Comparison of ENCODE assay signal across 16 mouse cellular contexts in genomic region chr9:52186296-52186941, GRCm38 (mm10).
"Had no signal": no experiment of that assay in that cellular context is flagged by ENCODE, and none has a peak within 500 bp of the region (broad histone marks: within the 10 kb centered on the region; RNA-seq: fewer than 3 reads in every experiment).

No protein-coding gene starts in this region.

- H3K4me2 ChIP-seq: limb, embryonic 13.5 days; liver, embryonic 11.5 days; liver, embryonic 15.5 days; lung, embryonic 14.5 days; neural tube, embryonic 12.5 days had no signal

- H3K36me3 ChIP-seq: limb, embryonic 13.5 days; liver, embryonic 15.5 days; midbrain, embryonic 10.5 days; neural tube, embryonic 12.5 days had no signal

- H3K4me1 ChIP-seq: liver, embryonic 15.5 days had no signal

- DNase-seq: kidney, adult 18-20 months; left cerebral cortex, postnatal 4 days; lung, embryonic 14.5 days; lung, postnatal 10 days; lung, postnatal 4 days; midbrain, embryonic 14.5 days; retina, postnatal 1 day; right cerebral cortex, postnatal 4 days; spleen, adult 18-20 months; thymus, adult 18-20 months; thymus, postnatal 14 days had no signal

- H3K4me3 ChIP-seq: limb, embryonic 13.5 days; liver, embryonic 15.5 days; midbrain, embryonic 10.5 days; neural tube, embryonic 12.5 days had no signal

- H3K9ac ChIP-seq: limb, embryonic 13.5 days; liver, embryonic 15.5 days; lung, embryonic 14.5 days; neural tube, embryonic 12.5 days had no signal

- H3K9me3 ChIP-seq: limb, embryonic 13.5 days; liver, embryonic 15.5 days; neural tube, embryonic 12.5 days had no signal

- H3K27me3 ChIP-seq: limb, embryonic 13.5 days; liver, embryonic 15.5 days; neural tube, embryonic 12.5 days had no signal

- H3K27ac ChIP-seq: limb, embryonic 13.5 days; liver, embryonic 15.5 days; midbrain, embryonic 10.5 days; neural tube, embryonic 12.5 days had no signal
